Mouse (Mus musculus): ENCODE results near the gene Milr1.
A peak's percentile ranks its signal among the peaks of the same experiment; 100 is the strongest.

The Milr1 gene

GRCm38 (mm10) chr11:106776960-106777359 is 25.9 kb downstream of the Milr1 start:
- DNase-seq (ENCODE audit: low read depth, low spot score), result no peak

- DNase-seq (ENCODE audit: low read depth, low spot score), result peak; percentile 31
Measured at GRCm38 (mm10) chr11:106777395-106777794, 26.4 kb downstream of the Milr1 start.

GRCm38 (mm10) chr11:106778132-106778531 is 27.1 kb downstream of the Milr1 start:
- peak; percentile 37 for DNase-seq (ENCODE audit: low read depth, low spot score)

GRCm38 (mm10) chr11:106778589-106779387 is 27.8 kb downstream of the Milr1 start:
- DNase-seq (ENCODE audit: low read depth, low spot score), result no peak

- peak; percentile 99 for DNase-seq (ENCODE audit: low read depth, low spot score)
Measured at GRCm38 (mm10) chr11:106779388-106780088, 28.5 kb downstream of the Milr1 start, which contains the start of gene Polg2. Gene Polg2, minus strand, starts transcription at chr11:106779537.

- no peak for DNase-seq (ENCODE audit: low read depth, low spot score)
Measured at GRCm38 (mm10) chr11:106780089-106780425, 29.0 kb downstream of the Milr1 start.

GRCm38 (mm10) chr11:106780590-106781220 is 29.7 kb downstream of the Milr1 start:
- peak; percentile 49 for DNase-seq (ENCODE audit: low read depth, low spot score)

GRCm38 (mm10) chr11:106782271-106782670 is 31.2 kb downstream of the Milr1 start:
- DNase-seq (ENCODE audit: low read depth, low spot score), result peak; percentile 35

- DNase-seq (ENCODE audit: low read depth, low spot score), result peak; percentile 60
Measured at GRCm38 (mm10) chr11:106782841-106783764, 32.1 kb downstream of the Milr1 start.

- peak; percentile 43 for DNase-seq (ENCODE audit: low read depth, low spot score)
Measured at GRCm38 (mm10) chr11:106784476-106784875, 33.5 kb downstream of the Milr1 start.

- DNase-seq (ENCODE audit: low read depth, low spot score), result no peak
Measured at GRCm38 (mm10) chr11:106785043-106785442, 34.0 kb downstream of the Milr1 start.

GRCm38 (mm10) chr11:106787131-106788025 is 36.4 kb downstream of the Milr1 start:
- DNase-seq (ENCODE audit: low read depth, low spot score), result peak; percentile 91

GRCm38 (mm10) chr11:106788026-106788774 is 37.2 kb downstream of the Milr1 start:
- DNase-seq (ENCODE audit: low read depth, low spot score), result peak; percentile 99

- DNase-seq (ENCODE audit: low read depth, low spot score), result peak; percentile 98
Measured at GRCm38 (mm10) chr11:106788775-106789459, 37.9 kb downstream of the Milr1 start, which contains the start of the genes Ddx5 and Cep95. Gene Ddx5, minus strand, starts transcription at chr11:106789185. Gene Cep95, plus strand, starts transcription at chr11:106789252.

GRCm38 (mm10) chr11:106789649-106790048 is 38.6 kb downstream of the Milr1 start:
- peak; percentile 40 for DNase-seq (ENCODE audit: low read depth, low spot score)

- peak; percentile 54 for DNase-seq (ENCODE audit: low read depth, low spot score)
Measured at GRCm38 (mm10) chr11:106793846-106794245, 42.8 kb downstream of the Milr1 start.

GRCm38 (mm10) chr11:106795679-106796078 is 44.7 kb downstream of the Milr1 start:
- DNase-seq (ENCODE audit: low read depth, low spot score), result no peak

- DNase-seq (ENCODE audit: low read depth, low spot score), result no peak
Measured at GRCm38 (mm10) chr11:106802069-106802627, 51.1 kb downstream of the Milr1 start.
